Mouse (Mus musculus): Measurements from ENCODE around the gene Slc12a8.
A peak's percentile ranks its signal among the peaks of the same experiment; 100 is the strongest.
"Not testable (repeated sequence)": the region's sequence is repeated elsewhere in the genome, so short reads cannot be mapped to it uniquely, and the experiment has no call there.

Gene Slc12a8

GRCm38 (mm10) chr16:33516807-33517565 is at the start of gene Slc12a8:
Slc12a8 (plus strand) TSS chr16:33517328.
- DNase-seq: peak; percentile 10

GRCm38 (mm10) chr16:33467451-33467850 is 49.7 kb upstream of the Slc12a8 start:
- DNase-seq: peak; percentile 79

GRCm38 (mm10) chr16:33469973-33470372 is 47.2 kb upstream of the Slc12a8 start:
- no peak for DNase-seq

- DNase-seq: no peak
Observed at GRCm38 (mm10) chr16:33474381-33474780, 42.7 kb upstream of the Slc12a8 start.

- DNase-seq: no peak
Observed at GRCm38 (mm10) chr16:33479926-33480325, 37.2 kb upstream of the Slc12a8 start.

- peak; percentile 36 for DNase-seq
Observed at GRCm38 (mm10) chr16:33481148-33481547, 36.0 kb upstream of the Slc12a8 start.

GRCm38 (mm10) chr16:33482309-33482708 is 34.8 kb upstream of the Slc12a8 start:
- DNase-seq: no peak

- DNase-seq: no peak
Observed at GRCm38 (mm10) chr16:33487709-33488108, 29.4 kb upstream of the Slc12a8 start.

- no peak for DNase-seq
Observed at GRCm38 (mm10) chr16:33494374-33494773, 22.8 kb upstream of the Slc12a8 start.

- DNase-seq: no peak
Observed at GRCm38 (mm10) chr16:33508082-33508481, 9.0 kb upstream of the Slc12a8 start.

- not testable (repeated sequence) for DNase-seq
Observed at GRCm38 (mm10) chr16:33509231-33509630, 7.9 kb upstream of the Slc12a8 start.

- not testable (repeated sequence) for DNase-seq
Observed at GRCm38 (mm10) chr16:33510856-33511255, 6.3 kb upstream of the Slc12a8 start.

GRCm38 (mm10) chr16:33512555-33512954 is 4.6 kb upstream of the Slc12a8 start:
- no peak for DNase-seq

GRCm38 (mm10) chr16:33517627-33518026 is 499 bp downstream of the Slc12a8 start:
- no peak for DNase-seq

- DNase-seq: no peak
Observed at GRCm38 (mm10) chr16:33518236-33518635, 1.1 kb downstream of the Slc12a8 start.

GRCm38 (mm10) chr16:33519916-33520568 is 2.9 kb downstream of the Slc12a8 start:
- no peak for DNase-seq

- no peak for DNase-seq
Observed at GRCm38 (mm10) chr16:33522516-33522915, 5.4 kb downstream of the Slc12a8 start.

GRCm38 (mm10) chr16:33523571-33523970 is 6.4 kb downstream of the Slc12a8 start:
- DNase-seq: no peak

- DNase-seq: no peak
Observed at GRCm38 (mm10) chr16:33529502-33530454, 12.7 kb downstream of the Slc12a8 start.

- no peak for DNase-seq
Observed at GRCm38 (mm10) chr16:33531184-33531583, 14.1 kb downstream of the Slc12a8 start.

GRCm38 (mm10) chr16:33536456-33536855 is 19.3 kb downstream of the Slc12a8 start:
- no peak for DNase-seq

GRCm38 (mm10) chr16:33537499-33538225 is 20.5 kb downstream of the Slc12a8 start:
- no peak for DNase-seq

All from kidney, adult 9 months (tissue).